Mouse (Mus musculus) brain, embryonic 14.5 days (tissue): ENCODE measurements around the gene Icosl.

Experiments used
- CTCF ChIP-seq: fragments of 200-500 bp; IDR thresholded peaks from 2 replicates; pipeline ENCODE4 v1.5.1; 2012; ENCODE audit warnings: inconsistent platforms, mild to moderate bottlenecking, moderate library complexity, borderline replicate concordance; ENCODE audit not compliant: insufficient read depth, insufficient read length; ENCODE audit errors: extremely low read depth
- POLR2A ChIP-seq: fragments of 200-500 bp; IDR thresholded peaks from 2 replicates; pipeline ENCODE4 v1.6.1; 2012; ENCODE audit warnings: mild to moderate bottlenecking, inconsistent platforms, borderline replicate concordance; ENCODE audit not compliant: poor library complexity, insufficient read depth, insufficient read length, severe bottlenecking; ENCODE audit errors: extremely low read depth

DNA sequence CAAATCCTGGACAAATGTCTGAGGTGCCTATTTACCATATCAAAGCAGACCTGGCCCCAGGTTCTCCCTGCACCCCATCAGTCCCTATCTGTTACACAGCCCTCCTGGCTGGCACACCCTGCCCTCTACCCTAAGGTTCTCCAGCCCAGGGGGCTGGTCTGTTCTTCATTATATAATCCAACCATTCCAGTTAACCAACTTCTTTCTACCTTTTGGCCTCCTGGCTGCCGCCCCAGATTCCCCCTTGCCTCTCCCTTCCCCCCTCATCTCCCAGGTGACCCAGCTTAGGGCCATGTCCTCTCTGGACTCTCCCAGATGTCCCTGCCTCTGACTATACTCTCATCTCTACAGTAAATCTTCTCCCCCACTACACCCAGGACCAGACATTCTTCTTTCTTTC is 58.8 kb downstream of the Icosl start:
- TF ChIP-seq CTCF (no peak), POLR2A (no peak)
